Mouse (Mus musculus) neural tube, embryonic 11.5 days (tissue): Measurements from ENCODE around the gene Tbc1d2b. TPM values are rescaled to one million over a fixed set of nuclear protein-coding genes. Genes with fewer than 3 reads are reported as not detected.

Source experiments
- ATAC-seq: fragments of 200-750 bp; cut with Nextera tagmentation; 2 replicates; pipeline ENCODE4 v1.8.0; 2017; ENCODE audit warnings: moderate number of reproducible peaks, mild to moderate bottlenecking, moderate TSS enrichment, moderate library complexity; ENCODE audit not compliant: insufficient read depth, low FRiP score, low TSS enrichment
- DNase-seq: peaks from one replicate; pipeline ENCODE4 v3.0.0-alpha.2; 2015; ENCODE audit warnings: low spot score
- H3K27ac ChIP-seq: fragments of 300-500 bp; sonication (generic); 2 replicates; pipeline ENCODE4 v1.5.1; 2014; ENCODE audit warnings: low read depth, mild to moderate bottlenecking, low read length
- H3K27me3 ChIP-seq: fragments of 300-500 bp; sonication (generic); 2 replicates; pipeline ENCODE4 v1.6.1; 2014; ENCODE audit warnings: mild to moderate bottlenecking, low read length, mixed read lengths; ENCODE audit not compliant: control insufficient read depth, insufficient read depth
- H3K36me3 ChIP-seq: fragments of 300-500 bp; sonication (generic); 2 replicates; pipeline ENCODE4 v1.6.1; 2014; ENCODE audit warnings: mild to moderate bottlenecking, low read length, moderate library complexity, mixed read lengths; ENCODE audit not compliant: control insufficient read depth, insufficient read depth
- H3K4me1 ChIP-seq: fragments of 300-500 bp; sonication (generic); 2 replicates; pipeline ENCODE4 v1.6.1; 2014; ENCODE audit warnings: low read length, mixed read lengths; ENCODE audit not compliant: control insufficient read depth, insufficient read depth
- H3K4me2 ChIP-seq: fragments of 300-500 bp; sonication (generic); 2 replicates; pipeline ENCODE4 v1.6.1; 2014; ENCODE audit warnings: low read depth, mild to moderate bottlenecking, moderate library complexity
- H3K4me3 ChIP-seq: fragments of 300-500 bp; sonication (generic); 2 replicates; pipeline ENCODE4 v1.5.1; 2014; ENCODE audit warnings: low read depth, low read length
- H3K9ac ChIP-seq: fragments of 300-500 bp; sonication (generic); 2 replicates; pipeline ENCODE4 v1.6.1; 2014; ENCODE audit warnings: mild to moderate bottlenecking, low read length
- H3K9me3 ChIP-seq: fragments of 300-500 bp; sonication (generic); 2 replicates; pipeline ENCODE4 v1.6.1; 2016; ENCODE audit warnings: low read length; ENCODE audit not compliant: control insufficient read depth
- WGBS: fragments of 180-500 bp; shearing (Covaris S2); extraction: QIAGEN DNeasy Blood & Tissue Kit; methylation state at CpG from one replicate; pipeline ENCODE4 v1.1.7; 2014; 5-methylcytosine and 5-hydroxymethylcytosine counted together
- polyA plus RNA-seq: library from polyadenylated mRNA; unstranded; fragments of >200 nt; fragmentation: Nextera tagmentation; extraction: Ambion mirVana; gene quantifications from 2 replicates; pipeline ENCODE4 v1.2.1, GENCODE M21; 2014

Gene Tbc1d2b
- polyA plus RNA-seq, 1 experiment from 2014 or later: 11.5 TPM

GRCm38 (mm10) chr9:90208655-90209054 lies 61.9 kb downstream of the Tbc1d2b start:
- H3K36me3 ChIP-seq: no peaks in the 10 kb centered on the region
- H3K27ac ChIP-seq: no peak overlapping the region
- no peak overlapping the region for H3K9ac ChIP-seq
- DNase-seq (no peak), ATAC-seq (no peak)
- H3K4me3 ChIP-seq: no peak overlapping the region
- no peaks in the 10 kb centered on the region for H3K9me3 ChIP-seq
- no peaks in the 10 kb centered on the region for H3K4me1 ChIP-seq
- H3K27me3 ChIP-seq: no peaks in the 10 kb centered on the region
- 87% methylated on average over 6 of the region's 6 CpGs for WGBS
- H3K4me2 ChIP-seq: no peak overlapping the region

GRCm38 (mm10) chr9:90207808-90208207 lies 62.8 kb downstream of the Tbc1d2b start:
- H3K4me2 ChIP-seq: no peak overlapping the region
- H3K27me3 ChIP-seq: no peaks in the 10 kb centered on the region
- ATAC-seq: no peak
- no peaks in the 10 kb centered on the region for H3K36me3 ChIP-seq
- no peaks in the 10 kb centered on the region for H3K9me3 ChIP-seq
- H3K27ac ChIP-seq: no peak overlapping the region
- DNase-seq: no peak
- H3K9ac ChIP-seq: no peak overlapping the region
- no peaks in the 10 kb centered on the region for H3K4me1 ChIP-seq
- no peak overlapping the region for H3K4me3 ChIP-seq
- WGBS: 81% methylated on average over 8 of the region's 8 CpGs

- DNase-seq: peak; percentile 81
- H3K4me3 ChIP-seq: no peak overlapping the region
- ATAC-seq: peak; percentile 63; the same call in 1 of the 2 replicates
- no peaks in the 10 kb centered on the region for H3K27me3 ChIP-seq
- no peaks in the 10 kb centered on the region for H3K9me3 ChIP-seq
- H3K4me1 ChIP-seq: no peaks in the 10 kb centered on the region
- no peaks in the 10 kb centered on the region for H3K36me3 ChIP-seq
- 45% methylated on average over 2 of the region's 2 CpGs for WGBS
- no peak overlapping the region for H3K27ac ChIP-seq
- H3K9ac ChIP-seq: no peak overlapping the region
- H3K4me2 ChIP-seq: no peak overlapping the region
These were observed 64.1 kb downstream of the Tbc1d2b start for GRCm38 (mm10) chr9:90206500-90206899.

- no peaks in the 10 kb centered on the region for H3K9me3 ChIP-seq
- ATAC-seq: no peak
- H3K4me2 ChIP-seq: no peak overlapping the region
- H3K27ac ChIP-seq: no peak overlapping the region
- no peak for DNase-seq
- H3K36me3 ChIP-seq: no peaks in the 10 kb centered on the region
- no peaks in the 10 kb centered on the region for H3K27me3 ChIP-seq
- H3K4me1 ChIP-seq: no peaks in the 10 kb centered on the region
- H3K4me3 ChIP-seq: no peak overlapping the region
- no peak overlapping the region for H3K9ac ChIP-seq
- WGBS: 64% methylated on average over 8 of the region's 8 CpGs
These were observed 66.1 kb downstream of the Tbc1d2b start for GRCm38 (mm10) chr9:90204396-90204915.

GRCm38 (mm10) chr9:90203233-90203632 lies 67.4 kb downstream of the Tbc1d2b start:
- Histone ChIP-seq H3K27ac (no peak overlapping the region), H3K9ac (no peak overlapping the region), H3K4me3 (no peak overlapping the region), H3K9me3 (no peaks in the 10 kb centered on the region), H3K4me2 (no peak overlapping the region), H3K4me1 (no peaks in the 10 kb centered on the region), H3K36me3 (0 out of 2 replicates have a peak, but pooled peaks cover 2% of the 10 kb centered on the region), H3K27me3 (no peaks in the 10 kb centered on the region)
- 82% methylated on average over 5 of the region's 5 CpGs for WGBS
- ATAC-seq: no peak
- DNase-seq: no peak

- H3K36me3 ChIP-seq: 0 out of 2 replicates have a peak, but pooled peaks cover 2% of the 10 kb centered on the region
- no peak overlapping the region for H3K4me3 ChIP-seq
- DNase-seq: no peak
- ATAC-seq: no peak
- no peak overlapping the region for H3K9ac ChIP-seq
- no peaks in the 10 kb centered on the region for H3K4me1 ChIP-seq
- 79% methylated on average over 4 of the region's 4 CpGs for WGBS
- H3K27ac ChIP-seq: no peak overlapping the region
- H3K27me3 ChIP-seq: no peaks in the 10 kb centered on the region
- H3K4me2 ChIP-seq: no peak overlapping the region
- no peaks in the 10 kb centered on the region for H3K9me3 ChIP-seq
These were observed 69.1 kb downstream of the Tbc1d2b start for GRCm38 (mm10) chr9:90201541-90201940.

- H3K4me3 ChIP-seq: no peak overlapping the region
- no peak for ATAC-seq
- no peak overlapping the region for H3K27ac ChIP-seq
- DNase-seq: no peak
- H3K4me2 ChIP-seq: no peak overlapping the region
- H3K36me3 ChIP-seq: 0 out of 2 replicates have a peak, but pooled peaks cover 2% of the 10 kb centered on the region
- H3K9me3 ChIP-seq: no peaks in the 10 kb centered on the region
- H3K27me3 ChIP-seq: no peaks in the 10 kb centered on the region
- 85% methylated on average over 7 of the region's 7 CpGs for WGBS
- H3K9ac ChIP-seq: no peak overlapping the region
- H3K4me1 ChIP-seq: no peaks in the 10 kb centered on the region
These were observed 69.5 kb downstream of the Tbc1d2b start for GRCm38 (mm10) chr9:90201096-90201495.

- Histone ChIP-seq H3K27me3 (no peaks in the 10 kb centered on the region), H3K9me3 (no peaks in the 10 kb centered on the region), H3K27ac (no peak overlapping the region), H3K36me3 (0 out of 2 replicates have a peak, but pooled peaks cover 2% of the 10 kb centered on the region), H3K4me3 (no peak overlapping the region), H3K4me1 (no peaks in the 10 kb centered on the region), H3K4me2 (no peak overlapping the region), H3K9ac (no peak overlapping the region)
- DNase-seq (no peak), ATAC-seq (no peak)
- 96% methylated on average over 4 of the region's 4 CpGs for WGBS
These were observed 70.1 kb downstream of the Tbc1d2b start for GRCm38 (mm10) chr9:90200501-90200900.

GRCm38 (mm10) chr9:90199611-90200010 lies 71.0 kb downstream of the Tbc1d2b start:
- no peaks in the 10 kb centered on the region for H3K9me3 ChIP-seq
- H3K36me3 ChIP-seq: 0 out of 2 replicates have a peak, but pooled peaks cover 5% of the 10 kb centered on the region
- H3K27ac ChIP-seq: no peak overlapping the region
- no peak for ATAC-seq
- no peak overlapping the region for H3K4me2 ChIP-seq
- DNase-seq: no peak
- no peak overlapping the region for H3K9ac ChIP-seq
- H3K27me3 ChIP-seq: no peaks in the 10 kb centered on the region
- H3K4me3 ChIP-seq: no peak overlapping the region
- 96% methylated on average over 18 of the region's 18 CpGs for WGBS
- no peaks in the 10 kb centered on the region for H3K4me1 ChIP-seq
